Mouse (Mus musculus): ENCODE data around the gene Tubgcp2.

Gene Tubgcp2

GRCm38 (mm10) chr7:140036281-140037170, at the start of gene Tubgcp2, which contains the start of gene Zfp511:
TSS of gene Tubgcp2 (minus strand) at chr7:140036669.
TSS of gene Zfp511 (plus strand) at chr7:140036391.
- DNase-seq (ENCODE audit: low read depth, low spot score), result peak; percentile 91

GRCm38 (mm10) chr7:140082242-140082678, 45.8 kb upstream of the Tubgcp2 start, which contains the start of gene Caly:
TSS of gene Caly (minus strand) at chr7:140082548.
- peak; percentile 73 for DNase-seq (ENCODE audit: low read depth, low spot score)

GRCm38 (mm10) chr7:140081408-140082241, 45.2 kb upstream of the Tubgcp2 start:
- no peak for DNase-seq (ENCODE audit: low read depth, low spot score)

GRCm38 (mm10) chr7:140080503-140081156, 44.2 kb upstream of the Tubgcp2 start:
- DNase-seq (ENCODE audit: low read depth, low spot score), result peak; percentile 70

GRCm38 (mm10) chr7:140078711-140079110, 42.2 kb upstream of the Tubgcp2 start:
- DNase-seq (ENCODE audit: low read depth, low spot score), result no peak

- no peak for DNase-seq (ENCODE audit: low read depth, low spot score)
These were observed 41.2 kb upstream of the Tubgcp2 start for GRCm38 (mm10) chr7:140077698-140078097.

- DNase-seq (ENCODE audit: low read depth, low spot score), result no peak
These were observed 33.7 kb upstream of the Tubgcp2 start for GRCm38 (mm10) chr7:140070042-140070711.

GRCm38 (mm10) chr7:140067397-140067796, 30.9 kb upstream of the Tubgcp2 start:
- no peak for DNase-seq (ENCODE audit: low read depth, low spot score)

- DNase-seq (ENCODE audit: low read depth, low spot score), result no peak
These were observed 26.6 kb upstream of the Tubgcp2 start for GRCm38 (mm10) chr7:140063092-140063491.

- DNase-seq (ENCODE audit: low read depth, low spot score), result no peak
These were observed 25.8 kb upstream of the Tubgcp2 start for GRCm38 (mm10) chr7:140062307-140062706.

- no peak for DNase-seq (ENCODE audit: low read depth, low spot score)
These were observed 25.3 kb upstream of the Tubgcp2 start for GRCm38 (mm10) chr7:140061832-140062130.

GRCm38 (mm10) chr7:140060936-140061831, 24.7 kb upstream of the Tubgcp2 start:
- no peak for DNase-seq (ENCODE audit: low read depth, low spot score)

- DNase-seq (ENCODE audit: low read depth, low spot score), result no peak
These were observed 23.1 kb upstream of the Tubgcp2 start for GRCm38 (mm10) chr7:140059601-140060000.

GRCm38 (mm10) chr7:140058528-140058927, 22.1 kb upstream of the Tubgcp2 start:
- no peak for DNase-seq (ENCODE audit: low read depth, low spot score)

GRCm38 (mm10) chr7:140057413-140058407, 21.2 kb upstream of the Tubgcp2 start:
- no peak for DNase-seq (ENCODE audit: low read depth, low spot score)

GRCm38 (mm10) chr7:140054124-140054523, 17.7 kb upstream of the Tubgcp2 start:
- DNase-seq (ENCODE audit: low read depth, low spot score), result no peak

- DNase-seq (ENCODE audit: low read depth, low spot score), result no peak
These were observed 12.7 kb upstream of the Tubgcp2 start for GRCm38 (mm10) chr7:140049115-140049689.

GRCm38 (mm10) chr7:140048361-140049114, 12.1 kb upstream of the Tubgcp2 start, which contains the start of gene Msx3:
TSS of gene Msx3 (minus strand) at chr7:140049089.
- no peak for DNase-seq (ENCODE audit: low read depth, low spot score)

Data from WW6 (cell line).